Mouse (Mus musculus): ENCODE data around the gene B4galt7.
"Not testable (repeated sequence)": the region's sequence is repeated elsewhere in the genome, so short reads cannot be mapped to it uniquely, and the experiment has no call there.

The B4galt7 gene

GRCm38 (mm10) chr13:55599566-55600540, at the start of gene B4galt7:
TSS of gene B4galt7 (plus strand) at chr13:55599896.
- peak; percentile 85 for DNase-seq (ENCODE audit: low spot score)

GRCm38 (mm10) chr13:55555921-55556320, 43.8 kb upstream of the B4galt7 start:
- DNase-seq (ENCODE audit: low spot score): no peak

- peak; percentile 41 for DNase-seq (ENCODE audit: low spot score)
Measured at GRCm38 (mm10) chr13:55557499-55557898, 42.2 kb upstream of the B4galt7 start.

GRCm38 (mm10) chr13:55563266-55563879, 36.3 kb upstream of the B4galt7 start:
- no peak for DNase-seq (ENCODE audit: low spot score)

- DNase-seq (ENCODE audit: low spot score): no peak
Measured at GRCm38 (mm10) chr13:55567001-55567400, 32.7 kb upstream of the B4galt7 start.

GRCm38 (mm10) chr13:55567949-55568348, 31.7 kb upstream of the B4galt7 start:
- no peak for DNase-seq (ENCODE audit: low spot score)

GRCm38 (mm10) chr13:55568524-55568923, 31.2 kb upstream of the B4galt7 start:
- DNase-seq (ENCODE audit: low spot score): not testable (repeated sequence)

GRCm38 (mm10) chr13:55569726-55570285, 29.9 kb upstream of the B4galt7 start:
- DNase-seq (ENCODE audit: low spot score): no peak

- DNase-seq (ENCODE audit: low spot score): no peak
Measured at GRCm38 (mm10) chr13:55570286-55570973, 29.3 kb upstream of the B4galt7 start.

- peak; percentile 95 for DNase-seq (ENCODE audit: low spot score)
Measured at GRCm38 (mm10) chr13:55571027-55571751, 28.5 kb upstream of the B4galt7 start, which contains the start of gene Fam193b. TSS of gene Fam193b (minus strand) at chr13:55571120.

GRCm38 (mm10) chr13:55571977-55572376, 27.7 kb upstream of the B4galt7 start:
- DNase-seq (ENCODE audit: low spot score): no peak

- DNase-seq (ENCODE audit: low spot score): no peak
Measured at GRCm38 (mm10) chr13:55573432-55573831, 26.3 kb upstream of the B4galt7 start, which contains the start of gene Tmed9. TSS of gene Tmed9 (plus strand) at chr13:55573732.

- DNase-seq (ENCODE audit: low spot score): no peak
Measured at GRCm38 (mm10) chr13:55574321-55574720, 25.4 kb upstream of the B4galt7 start.

GRCm38 (mm10) chr13:55575932-55576331, 23.8 kb upstream of the B4galt7 start:
- DNase-seq (ENCODE audit: low spot score): no peak

GRCm38 (mm10) chr13:55576872-55577271, 22.8 kb upstream of the B4galt7 start:
- not testable (repeated sequence) for DNase-seq (ENCODE audit: low spot score)

GRCm38 (mm10) chr13:55578086-55578485, 21.6 kb upstream of the B4galt7 start:
- no peak for DNase-seq (ENCODE audit: low spot score)

GRCm38 (mm10) chr13:55591961-55592490, 7.7 kb upstream of the B4galt7 start:
- DNase-seq (ENCODE audit: low spot score): no peak

- peak; percentile 96 for DNase-seq (ENCODE audit: low spot score)
Measured at GRCm38 (mm10) chr13:55592512-55593253, 7.0 kb upstream of the B4galt7 start.

GRCm38 (mm10) chr13:55593254-55593747, 6.4 kb upstream of the B4galt7 start:
- no peak for DNase-seq (ENCODE audit: low spot score)

- DNase-seq (ENCODE audit: low spot score): no peak
Measured at GRCm38 (mm10) chr13:55595375-55595774, 4.3 kb upstream of the B4galt7 start.
